Mouse (Mus musculus) bone marrow, adult 2 months (tissue): ENCODE data around the gene Lysmd3.
"Not testable (repeated sequence)": the region's sequence is repeated elsewhere in the genome, so short reads cannot be mapped to it uniquely, and the experiment has no call there.

Experiments used
- CTCF ChIP-seq: fragments of 200-500 bp; IDR thresholded peaks from 2 replicates; pipeline ENCODE4 v1.5.1; 2011; ENCODE audit warnings: low read length, control low read depth; ENCODE audit not compliant: control insufficient read depth, insufficient read depth
- POLR2A ChIP-seq: fragments of 200-500 bp; IDR thresholded peaks from 2 replicates; pipeline ENCODE4 v1.6.1; 2011; ENCODE audit warnings: low read depth, mild to moderate bottlenecking, control low read depth, low read length, borderline replicate concordance; ENCODE audit not compliant: control insufficient read depth

DNA sequence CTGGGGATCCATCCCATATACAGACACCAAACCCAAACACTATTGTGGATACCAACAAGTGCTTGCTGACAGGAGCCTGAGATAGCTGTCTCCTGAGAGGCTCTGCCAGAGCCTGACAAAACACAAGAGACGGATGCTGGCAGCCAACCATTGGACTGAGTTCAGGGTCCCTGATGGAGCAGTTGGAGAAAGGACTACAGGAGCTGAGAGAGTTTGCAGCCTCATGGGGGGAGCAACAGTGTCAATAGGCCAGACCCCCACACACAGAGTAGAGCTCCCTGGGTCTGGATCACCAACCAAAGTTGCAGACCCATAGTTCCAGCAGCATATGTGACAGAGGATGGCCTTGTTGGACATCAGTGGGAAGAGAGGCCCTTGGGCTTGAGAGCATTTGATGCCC is 29.6 kb upstream of the Lysmd3 start:
- TF ChIP-seq CTCF, POLR2A: not testable (repeated sequence)
